Mouse (Mus musculus): Measurements from ENCODE around the gene Mboat7.

The Mboat7 gene

GRCm38 (mm10) chr7:3693809-3694075 is 419 bp upstream of the Mboat7 start:
- DNase-seq (ENCODE audit: low read depth, low spot score), result no peak

GRCm38 (mm10) chr7:3692382-3692986 is 839 bp downstream of the Mboat7 start, which contains the start of gene Tsen34:
Gene Tsen34, plus strand, starts transcription at chr7:3692863.
- no peak for DNase-seq (ENCODE audit: low read depth, low spot score)

- DNase-seq (ENCODE audit: low read depth, low spot score), result no peak
Measured at GRCm38 (mm10) chr7:3691919-3692318, 1.4 kb downstream of the Mboat7 start.

GRCm38 (mm10) chr7:3685400-3686187 is 7.7 kb downstream of the Mboat7 start:
- DNase-seq (ENCODE audit: low read depth, low spot score), result no peak

- DNase-seq (ENCODE audit: low read depth, low spot score), result no peak
Measured at GRCm38 (mm10) chr7:3684698-3685097, 8.6 kb downstream of the Mboat7 start.

- no peak for DNase-seq (ENCODE audit: low read depth, low spot score)
Measured at GRCm38 (mm10) chr7:3683908-3684550, 9.3 kb downstream of the Mboat7 start.

- peak; percentile 30 for DNase-seq (ENCODE audit: low read depth, low spot score)
Measured at GRCm38 (mm10) chr7:3677342-3677741, 16.0 kb downstream of the Mboat7 start, which contains the start of gene Tmc4. Gene Tmc4, minus strand, starts transcription at chr7:3677553.

- no peak for DNase-seq (ENCODE audit: low read depth, low spot score)
Measured at GRCm38 (mm10) chr7:3676371-3676770, 17.0 kb downstream of the Mboat7 start.

- DNase-seq (ENCODE audit: low read depth, low spot score), result no peak
Measured at GRCm38 (mm10) chr7:3675228-3675548, 18.1 kb downstream of the Mboat7 start.

GRCm38 (mm10) chr7:3674507-3675227 is 18.7 kb downstream of the Mboat7 start:
- DNase-seq (ENCODE audit: low read depth, low spot score), result peak; percentile 88

GRCm38 (mm10) chr7:3666921-3667391 is 26.4 kb downstream of the Mboat7 start:
- DNase-seq (ENCODE audit: low read depth, low spot score), result peak; percentile 87

GRCm38 (mm10) chr7:3665215-3666114 is 27.9 kb downstream of the Mboat7 start, which contains the start of gene Leng1:
Gene Leng1, minus strand, starts transcription at chr7:3665840.
- peak; percentile 99 for DNase-seq (ENCODE audit: low read depth, low spot score)

GRCm38 (mm10) chr7:3664524-3665214 is 28.7 kb downstream of the Mboat7 start:
- DNase-seq (ENCODE audit: low read depth, low spot score), result no peak

GRCm38 (mm10) chr7:3658578-3658977 is 34.7 kb downstream of the Mboat7 start:
- DNase-seq (ENCODE audit: low read depth, low spot score), result no peak

GRCm38 (mm10) chr7:3656966-3657365 is 36.4 kb downstream of the Mboat7 start:
- no peak for DNase-seq (ENCODE audit: low read depth, low spot score)

GRCm38 (mm10) chr7:3646641-3647040 is 46.7 kb downstream of the Mboat7 start:
- no peak for DNase-seq (ENCODE audit: low read depth, low spot score)

- DNase-seq (ENCODE audit: low read depth, low spot score), result no peak
Measured at GRCm38 (mm10) chr7:3646188-3646587, 47.1 kb downstream of the Mboat7 start.

GRCm38 (mm10) chr7:3645488-3646025 is 47.8 kb downstream of the Mboat7 start:
- DNase-seq (ENCODE audit: low read depth, low spot score), result no peak

- DNase-seq (ENCODE audit: low read depth, low spot score), result peak; percentile 100
Measured at GRCm38 (mm10) chr7:3644672-3645487, 48.4 kb downstream of the Mboat7 start, which contains the start of gene Cnot3. Gene Cnot3, plus strand, starts transcription at chr7:3645268.
